Mouse (Mus musculus) intestine, postnatal 0 days (tissue): Measurements from ENCODE around the gene Lpcat1. TPM values are rescaled to one million over a fixed set of nuclear protein-coding genes. Genes with fewer than 3 reads are reported as not detected.

Source experiments
- ATAC-seq: fragments of 200-750 bp; cut with Nextera tagmentation; 2 replicates; pipeline ENCODE4 v1.8.0; 2017; ENCODE audit warnings: mild to moderate bottlenecking, moderate TSS enrichment, moderate library complexity
- H3K27ac ChIP-seq: fragments of 300-500 bp; sonication (generic); 2 replicates; pipeline ENCODE4 v1.5.1; 2014; ENCODE audit warnings: mild to moderate bottlenecking, low read depth, low read length, moderate library complexity
- H3K27me3 ChIP-seq: fragments of 300-500 bp; sonication (generic); replicated peaks from 2 replicates; pipeline ENCODE4 v1.6.1; 2014; ENCODE audit warnings: low read length, mixed read lengths; ENCODE audit not compliant: control insufficient read depth, insufficient read depth
- H3K36me3 ChIP-seq: fragments of 300-500 bp; sonication (generic); 2 replicates; pipeline ENCODE4 v1.6.1; 2014; ENCODE audit warnings: mild to moderate bottlenecking, moderate library complexity; ENCODE audit not compliant: control insufficient read depth, insufficient read depth
- H3K4me1 ChIP-seq: fragments of 300-500 bp; sonication (generic); replicated peaks from 2 replicates; pipeline ENCODE4 v1.6.1; 2014; ENCODE audit warnings: antibody characterized with exemption, low read length, mixed read lengths; ENCODE audit not compliant: control insufficient read depth, insufficient read depth
- H3K4me2 ChIP-seq: fragments of 300-500 bp; sonication (generic); replicated peaks from 2 replicates; pipeline ENCODE4 v1.6.1; 2014; ENCODE audit warnings: low read depth, mild to moderate bottlenecking, moderate library complexity
- H3K4me3 ChIP-seq: fragments of 300-500 bp; sonication (generic); 2 replicates; pipeline ENCODE4 v1.5.1; 2014; ENCODE audit warnings: low read depth, low read length
- H3K9ac ChIP-seq: fragments of 300-500 bp; sonication (generic); 2 replicates; pipeline ENCODE4 v1.6.1; 2014; ENCODE audit warnings: mild to moderate bottlenecking, low read depth, low read length
- H3K9me3 ChIP-seq: fragments of 300-500 bp; sonication (generic); 2 replicates; pipeline ENCODE4 v1.6.1; 2016; ENCODE audit warnings: mixed run types; ENCODE audit not compliant: control insufficient read depth
- CTCF ChIP-seq: sonication (generic); IDR thresholded peaks from 2 replicates; pipeline ENCODE4 v1.5.1; 2016; ENCODE audit warnings: low read depth, mild to moderate bottlenecking, control low read depth, antibody characterized with exemption, moderate library complexity
- WGBS: fragments of 180-500 bp; shearing (Covaris S2); extraction: QIAGEN DNeasy Blood & Tissue Kit; methylation state at CpG from one replicate; pipeline ENCODE4 v1.1.7; 2014; 5-methylcytosine and 5-hydroxymethylcytosine counted together
- polyA plus RNA-seq: library from polyadenylated mRNA; unstranded; fragments of >200 nt; fragmentation: Nextera tagmentation; extraction: Ambion mirVana; gene quantifications from 2 replicates; pipeline ENCODE4 v1.2.1, GENCODE M21; 2015

The Lpcat1 gene
- polyA plus RNA-seq, 1 experiment from 2014 or later, result 8.2 TPM

DNA sequence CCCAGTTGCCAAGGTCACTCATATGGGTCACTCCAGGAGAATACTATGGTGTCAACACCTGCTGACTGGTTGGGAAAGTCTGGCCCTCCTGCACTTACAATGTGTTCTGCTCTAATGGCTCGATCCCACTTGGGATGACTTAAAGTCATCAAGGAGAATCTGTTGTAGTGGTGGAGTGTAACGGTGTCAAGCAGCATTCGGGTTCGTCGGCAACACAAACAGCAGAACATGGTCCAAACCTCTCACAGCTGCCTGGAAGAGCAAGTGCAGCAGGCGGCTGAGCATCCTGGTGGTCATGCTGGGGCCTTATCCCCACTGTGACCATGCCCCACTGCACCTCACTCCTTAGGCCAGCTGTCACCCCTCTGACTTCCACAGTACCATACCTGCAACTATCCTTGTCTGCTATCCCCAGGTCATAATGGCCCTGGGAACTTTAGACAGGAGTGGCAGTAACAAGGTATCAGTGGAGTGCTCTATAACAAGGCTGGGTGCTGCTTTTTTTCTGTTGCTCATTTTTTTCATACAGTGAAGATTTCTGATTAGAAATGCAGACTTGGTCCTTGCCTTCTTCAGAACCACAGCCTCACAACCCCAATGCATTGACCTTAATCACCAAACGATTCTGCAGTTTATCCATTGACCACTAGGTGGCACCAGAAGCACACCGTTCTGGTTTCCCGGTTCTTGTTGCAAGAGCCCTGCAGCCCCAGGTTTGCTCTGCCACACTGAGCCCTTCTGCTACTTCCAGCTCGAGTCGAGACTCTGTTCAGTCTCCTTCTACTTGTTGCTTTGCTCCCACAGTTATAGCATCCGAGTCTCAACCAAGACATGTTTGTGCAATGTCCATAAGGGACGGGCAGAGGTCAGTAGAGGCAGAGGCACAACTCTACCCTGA is 46.0 kb downstream of the Lpcat1 start:
- no peak overlapping the region for H3K9ac ChIP-seq
- H3K9me3 ChIP-seq, result no peaks in the 10 kb centered on the region
- peaks cover 17% of the 10 kb centered on the region; the same call in 1 of the 2 replicates for H3K36me3 ChIP-seq
- H3K27me3 ChIP-seq, result no peaks in the 10 kb centered on the region
- peak; percentile 58 for ATAC-seq
- H3K4me2 ChIP-seq, result no peak overlapping the region
- no peak overlapping the region for H3K27ac ChIP-seq
- WGBS, result 56% methylated on average over 13 of the region's 13 CpGs
- peak; percentile 94 for TF ChIP-seq CTCF
- H3K4me3 ChIP-seq, result no peak overlapping the region
- H3K4me1 ChIP-seq, result no peaks in the 10 kb centered on the region

DNA sequence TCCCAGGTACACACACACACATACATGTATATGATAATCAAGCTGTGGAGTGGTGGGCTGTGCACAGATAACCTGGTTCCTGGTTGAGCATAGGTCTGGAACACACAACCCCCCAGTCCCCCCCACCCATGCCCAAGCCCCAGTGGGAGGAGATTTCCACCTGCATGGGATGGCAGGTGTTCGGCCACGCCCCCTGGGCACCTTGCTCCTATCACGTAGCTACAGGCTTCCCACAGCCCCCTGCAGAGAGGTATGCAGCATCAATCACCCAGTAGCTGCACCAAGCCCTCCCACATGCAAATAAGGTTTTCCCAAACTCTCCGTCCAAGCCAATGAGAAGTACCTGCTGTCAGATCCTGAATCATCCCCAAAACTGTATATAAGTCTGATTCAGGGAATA is 49.9 kb downstream of the Lpcat1 start:
- no peak overlapping the region for H3K4me3 ChIP-seq
- no peak for ATAC-seq
- H3K36me3 ChIP-seq, result 0 out of 2 replicates have a peak, but pooled peaks cover 15% of the 10 kb centered on the region
- H3K4me1 ChIP-seq, result no peaks in the 10 kb centered on the region
- H3K9ac ChIP-seq, result no peak overlapping the region
- no peak overlapping the region for H3K27ac ChIP-seq
- WGBS, result 77% methylated on average over 4 of the region's 4 CpGs
- no peaks in the 10 kb centered on the region for H3K9me3 ChIP-seq
- no peak for TF ChIP-seq CTCF
- no peak overlapping the region for H3K4me2 ChIP-seq
- no peaks in the 10 kb centered on the region for H3K27me3 ChIP-seq

DNA sequence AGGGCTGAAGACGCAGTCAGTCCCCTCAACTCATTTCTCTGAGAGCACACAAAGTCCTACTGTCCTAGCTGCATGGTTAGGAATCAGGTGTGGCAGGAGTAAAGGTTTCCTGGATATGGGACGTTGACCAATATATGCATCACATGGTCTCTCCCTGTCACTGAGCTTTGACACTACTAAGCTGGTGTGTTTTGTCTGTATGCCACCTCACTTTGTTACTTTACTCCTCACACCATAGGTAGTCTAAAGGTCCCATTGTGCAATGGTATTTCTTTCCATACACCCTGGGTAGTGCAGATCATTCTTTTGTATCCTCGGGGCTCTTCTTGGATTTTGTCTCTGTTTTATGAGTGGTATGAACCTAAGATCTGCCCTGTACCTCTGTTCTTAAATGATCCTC is 66.7 kb downstream of the Lpcat1 start:
- H3K4me2 ChIP-seq, result no peak overlapping the region
- TF ChIP-seq CTCF, result no peak
- H3K27ac ChIP-seq, result peak overlapping the region; percentile 83
- H3K9ac ChIP-seq, result no peak overlapping the region
- no peaks in the 10 kb centered on the region for H3K9me3 ChIP-seq
- ATAC-seq, result peak; percentile 92
- 50% methylated on average over 3 of the region's 3 CpGs for WGBS
- H3K27me3 ChIP-seq, result peaks cover 8% of the 10 kb centered on the region; the same call in 1 of the 2 replicates
- no peaks in the 10 kb centered on the region; the same call in 1 of the 2 replicates for H3K4me1 ChIP-seq
- no peaks in the 10 kb centered on the region for H3K36me3 ChIP-seq
- H3K4me3 ChIP-seq, result no peak overlapping the region

DNA sequence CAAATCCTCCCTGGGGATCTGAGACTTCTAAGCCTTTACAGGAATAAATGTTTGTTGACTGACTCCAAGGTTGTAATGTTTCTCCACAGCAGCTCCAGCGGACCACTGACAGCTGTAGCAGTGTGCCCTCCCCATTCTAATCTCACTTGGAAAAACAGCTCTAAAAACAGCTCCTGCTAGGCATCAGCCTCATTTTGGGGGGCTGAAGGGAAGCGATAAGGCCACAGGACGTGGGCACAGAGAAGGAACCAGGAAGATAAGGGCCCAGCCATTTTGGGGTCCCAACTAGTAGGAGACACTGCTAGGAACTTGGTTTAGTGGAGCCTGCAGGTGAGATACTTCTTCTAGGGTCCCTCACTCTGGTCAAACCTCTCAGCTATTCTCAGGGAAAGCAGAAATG is 68.3 kb downstream of the Lpcat1 start:
- Histone ChIP-seq H3K36me3 (no peaks in the 10 kb centered on the region), H3K27me3 (peaks cover 8% of the 10 kb centered on the region; the same call in 1 of the 2 replicates), H3K4me1 (no peaks in the 10 kb centered on the region; the same call in 1 of the 2 replicates), H3K4me2 (peak overlapping the region; percentile 69), H3K9ac (peak overlapping the region; percentile 32; the same call in 1 of the 2 replicates), H3K4me3 (peak overlapping the region; percentile 34), H3K9me3 (no peaks in the 10 kb centered on the region), H3K27ac (peak overlapping the region; percentile 83)
- ATAC-seq, result no peak
- 56% methylated on average over 3 of the region's 3 CpGs for WGBS
- TF ChIP-seq CTCF, result no peak

DNA sequence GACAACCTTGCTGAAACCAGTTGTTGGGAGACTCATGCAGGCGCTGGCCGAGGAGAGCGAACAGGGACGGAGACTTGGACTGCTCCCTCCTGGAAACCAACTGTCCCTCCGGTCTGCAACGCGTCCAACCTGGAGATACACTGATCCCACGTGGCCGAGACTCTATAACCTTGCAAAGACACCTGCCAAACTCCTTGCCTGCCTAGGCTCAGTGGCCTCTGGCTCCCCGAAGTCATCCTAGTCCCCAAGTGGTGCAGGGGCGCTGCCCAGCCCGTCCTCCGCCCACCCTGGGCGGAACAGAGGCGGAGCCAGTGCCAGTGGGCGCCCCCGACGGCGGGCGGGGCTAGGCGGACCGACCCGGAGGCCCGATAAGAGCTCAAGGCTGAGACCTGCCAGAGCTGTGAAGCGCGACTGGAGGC is 69.4 kb downstream of the Lpcat1 start, which contains the start of gene Slc6a3:
Slc6a3 (plus strand) TSS at position 345 of the 419 bp plus-strand sequence.
- no peaks in the 10 kb centered on the region for H3K36me3 ChIP-seq

DNA sequence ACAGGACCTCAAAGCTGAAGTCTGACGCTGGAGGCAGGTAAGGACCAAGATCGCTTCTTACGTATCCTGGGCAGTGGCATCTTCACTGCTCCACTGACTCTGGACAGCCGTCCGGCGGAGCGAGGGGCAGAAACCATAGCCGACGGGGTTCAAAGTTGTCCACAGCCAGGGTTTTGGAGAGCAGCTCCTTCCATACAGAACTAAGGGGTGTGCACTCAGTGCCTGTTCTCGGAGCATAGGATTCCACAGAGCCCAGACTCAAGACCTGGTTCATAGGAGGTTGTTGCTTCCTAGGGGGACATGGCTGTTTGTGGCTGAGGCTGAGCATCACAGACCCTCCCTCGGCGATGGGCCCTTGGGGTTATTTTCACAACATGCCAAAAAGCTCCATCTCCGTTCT is 69.8 kb downstream of the Lpcat1 start:
- H3K9ac ChIP-seq, result peak overlapping the region; percentile 32; the same call in 1 of the 2 replicates
- H3K4me2 ChIP-seq, result peak overlapping the region; percentile 69
- H3K4me1 ChIP-seq, result no peaks in the 10 kb centered on the region; the same call in 1 of the 2 replicates
- H3K27ac ChIP-seq, result peak overlapping the region; percentile 83
- no peaks in the 10 kb centered on the region for H3K36me3 ChIP-seq
- peaks cover 10% of the 10 kb centered on the region; the same call in 1 of the 2 replicates for H3K27me3 ChIP-seq
- 13% methylated on average over 13 of the region's 13 CpGs for WGBS
- no peak for TF ChIP-seq CTCF
- no peaks in the 10 kb centered on the region for H3K9me3 ChIP-seq
- peak overlapping the region; percentile 34 for H3K4me3 ChIP-seq
- ATAC-seq, result no peak

More for the DNA sequence above, 69.4 kb downstream of the Lpcat1 start, which contains the start of gene Slc6a3:
- WGBS, result 1% methylated on average over 26 of the region's 26 CpGs
- H3K4me1 ChIP-seq, result no peaks in the 10 kb centered on the region; the same call in 1 of the 2 replicates
- peak; percentile 68 for ATAC-seq
- H3K27ac ChIP-seq, result peak within 1 kb of the TSS; percentile 83
- H3K4me3 ChIP-seq, result peak within 1 kb of the TSS; percentile 34
- no peaks in the 10 kb centered on the region for H3K9me3 ChIP-seq
- peak within 1 kb of the TSS; percentile 32 for H3K9ac ChIP-seq
- peak within 1 kb of the TSS; percentile 69 for H3K4me2 ChIP-seq
- TF ChIP-seq CTCF, result no peak
- peaks cover 8% of the 10 kb centered on the region; the same call in 1 of the 2 replicates for H3K27me3 ChIP-seq
